Mouse (Mus musculus): ENCODE measurements around the gene Lmo4. TPM values are rescaled to one million over a fixed set of nuclear protein-coding genes. Genes with fewer than 3 reads are reported as not detected.

Gene Lmo4
- total RNA-seq (2021) = 100 to 1,000 TPM; 294 to 324 TPM
- long read RNA-seq, experiment 1, transcript Lmo4-201 (5 exons, 1,669 nt) = major isoform, 28 of 56 reads
- long read RNA-seq, experiment 1, transcript Lmo4-203 (5 exons, 1,417 nt) = minor isoform, 5 of 56 reads
- long read RNA-seq, experiment 1, partial matches to known transcripts = 0 of 56 reads
- long read RNA-seq, experiment 1, other reads (novel, unspliced or antisense) = 18 of 56 reads
- long read RNA-seq, experiment 2, transcript Lmo4-201 (5 exons, 1,669 nt) = major isoform, 10 of 36 reads
- long read RNA-seq, experiment 2, transcript Lmo4-202 (4 exons, 1,447 nt) = minor isoform, 6 of 36 reads
- long read RNA-seq, experiment 2, partial matches to known transcripts = 8 of 36 reads
- long read RNA-seq, experiment 2, other reads (novel, unspliced or antisense) = 8 of 36 reads

- intact Hi-C loops (cut with DNase I) = loop anchor here (5.0 to 10.0 kb wide), 7 partner anchors 193 to 1100 kb away; no protein-coding TSS in a partner anchor
- peak within 1 kb of the TSS; percentile 64 for H3K4me3 ChIP-seq
- DNase-seq (ENCODE audit: extremely low spot score in 1 of 2, low spot score in 2 of 2) = peak; percentile 81
- no peak for TF ChIP-seq CTCF (IDR thresholded peaks at IDR 0.05)
- peak within 1 kb of the TSS; percentile 97 for H3K27ac ChIP-seq
These were observed at the start of gene Lmo4 for GRCm38 (mm10) chr3:144204413-144205311. Lmo4 (minus strand) TSS chr3:144205220.

GRCm38 (mm10) chr3:144254281-144254680, 49.3 kb upstream of the Lmo4 start:
- no peak for TF ChIP-seq CTCF (IDR thresholded peaks at IDR 0.05)
- no peak for DNase-seq (ENCODE audit: extremely low spot score in 1 of 2, low spot score in 2 of 2)
- H3K27ac ChIP-seq = no peak overlapping the region
- intact Hi-C loops (cut with DNase I) = no loop called here
- H3K4me3 ChIP-seq = no peak overlapping the region

- no peak overlapping the region for H3K27ac ChIP-seq
- TF ChIP-seq CTCF (IDR thresholded peaks at IDR 0.05) = no peak
- DNase-seq (ENCODE audit: extremely low spot score in 1 of 2, low spot score in 2 of 2) = no peak
- intact Hi-C loops (cut with DNase I) = no loop called here
- H3K4me3 ChIP-seq = no peak overlapping the region
These were observed 48.0 kb upstream of the Lmo4 start for GRCm38 (mm10) chr3:144253018-144253417.

- intact Hi-C loops (cut with DNase I) = no loop called here
- DNase-seq (ENCODE audit: extremely low spot score in 1 of 2, low spot score in 2 of 2) = no peak
- no peak overlapping the region for H3K4me3 ChIP-seq
- H3K27ac ChIP-seq = no peak overlapping the region
- TF ChIP-seq CTCF (IDR thresholded peaks at IDR 0.05) = no peak
These were observed 47.1 kb upstream of the Lmo4 start for GRCm38 (mm10) chr3:144252109-144252508.

- intact Hi-C loops (cut with DNase I) = loop anchor here (5.0 kb wide), 1 partner anchor 735 kb away; no protein-coding TSS in a partner anchor
- H3K4me3 ChIP-seq = no peak overlapping the region
- peak; percentile 80 to 85 for DNase-seq (ENCODE audit: extremely low spot score in 1 of 2, low spot score in 2 of 2)
- no peak overlapping the region for H3K27ac ChIP-seq
- peak; percentile 89 for TF ChIP-seq CTCF (IDR thresholded peaks at IDR 0.05)
These were observed 37.1 kb upstream of the Lmo4 start for GRCm38 (mm10) chr3:144242025-144242673.

- intact Hi-C loops (cut with DNase I) = loop anchor here (2.0 to 5.0 kb wide), 2 partner anchors 734 to 1000 kb away; no protein-coding TSS in a partner anchor
- H3K27ac ChIP-seq = no peak overlapping the region
- no peak overlapping the region for H3K4me3 ChIP-seq
- DNase-seq (ENCODE audit: extremely low spot score in 1 of 2, low spot score in 2 of 2) = no peak
- TF ChIP-seq CTCF (IDR thresholded peaks at IDR 0.05) = no peak
These were observed 36.1 kb upstream of the Lmo4 start for GRCm38 (mm10) chr3:144241161-144241560.

- intact Hi-C loops (cut with DNase I) = no loop called here
- DNase-seq (ENCODE audit: extremely low spot score in 1 of 2, low spot score in 2 of 2) = no peak
- no peak overlapping the region for H3K27ac ChIP-seq
- TF ChIP-seq CTCF (IDR thresholded peaks at IDR 0.05) = no peak
- H3K4me3 ChIP-seq = no peak overlapping the region
These were observed 33.5 kb upstream of the Lmo4 start for GRCm38 (mm10) chr3:144238482-144238881.

- Histone ChIP-seq H3K4me3 (no peak overlapping the region), H3K27ac (no peak overlapping the region)
- DNase-seq (ENCODE audit: extremely low spot score in 1 of 2, low spot score in 2 of 2) = no peak
- TF ChIP-seq CTCF (IDR thresholded peaks at IDR 0.05) = no peak
- intact Hi-C loops (cut with DNase I) = no loop called here
These were observed 27.5 kb upstream of the Lmo4 start for GRCm38 (mm10) chr3:144232347-144233008.

- intact Hi-C loops (cut with DNase I) = no loop called here
- H3K4me3 ChIP-seq = no peak overlapping the region
- no peak for TF ChIP-seq CTCF (IDR thresholded peaks at IDR 0.05)
- no peak overlapping the region for H3K27ac ChIP-seq
- no peak for DNase-seq (ENCODE audit: extremely low spot score in 1 of 2, low spot score in 2 of 2)
These were observed 26.9 kb upstream of the Lmo4 start for GRCm38 (mm10) chr3:144231931-144232330.

- Histone ChIP-seq H3K27ac (no peak overlapping the region), H3K4me3 (no peak overlapping the region)
- DNase-seq (ENCODE audit: extremely low spot score in 1 of 2, low spot score in 2 of 2) = no peak
- intact Hi-C loops (cut with DNase I) = no loop called here
- no peak for TF ChIP-seq CTCF (IDR thresholded peaks at IDR 0.05)
These were observed 26.4 kb upstream of the Lmo4 start for GRCm38 (mm10) chr3:144231419-144231818.

GRCm38 (mm10) chr3:144230016-144230415, 25.0 kb upstream of the Lmo4 start:
- H3K4me3 ChIP-seq = no peak overlapping the region
- no peak for DNase-seq (ENCODE audit: extremely low spot score in 1 of 2, low spot score in 2 of 2)
- H3K27ac ChIP-seq = no peak overlapping the region
- intact Hi-C loops (cut with DNase I) = no loop called here
- no peak for TF ChIP-seq CTCF (IDR thresholded peaks at IDR 0.05)

Data from left cerebral cortex, adult 2 months (tissue).